ENCODE assay signal across 8 mouse cellular contexts in the genomic region with DNA sequence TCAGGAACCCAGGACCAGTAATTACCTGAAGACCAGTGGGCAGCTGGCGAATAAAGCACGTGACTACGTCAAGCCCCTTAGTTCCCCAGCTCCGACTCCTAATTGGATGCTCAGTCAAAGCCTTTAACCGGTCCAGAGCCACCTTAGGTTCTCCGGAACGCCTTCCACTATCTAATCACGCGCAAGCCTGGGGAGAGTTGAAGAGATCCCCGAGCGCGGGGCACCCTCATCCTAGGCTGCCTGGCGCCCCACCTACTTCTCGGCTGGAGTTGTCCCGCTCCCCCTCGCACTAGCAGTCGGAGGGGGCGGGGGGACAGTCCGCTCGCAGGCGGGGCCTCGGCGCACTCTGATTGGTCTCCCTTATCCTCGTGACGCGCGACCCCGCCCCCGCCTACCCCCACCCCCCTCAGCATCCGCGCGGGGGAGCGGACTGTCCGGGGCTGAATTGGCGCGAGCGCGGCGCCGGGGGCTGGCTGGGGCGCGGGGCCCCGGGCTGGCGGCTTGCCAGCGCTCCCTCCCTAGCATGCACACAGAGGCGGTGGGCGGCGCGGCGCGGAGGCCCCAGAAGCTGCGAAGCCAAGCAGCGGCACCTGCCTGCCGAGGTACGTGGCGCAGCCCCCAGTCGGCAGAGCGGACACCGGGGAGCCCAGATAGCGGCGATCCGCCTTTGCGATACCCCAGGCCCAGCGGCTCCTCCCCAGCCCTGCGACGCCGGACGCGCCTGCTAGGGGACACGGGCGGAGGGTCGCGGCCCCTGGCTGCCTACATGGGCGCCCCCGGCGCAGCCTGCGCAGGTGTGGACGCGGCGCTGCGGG. TPM values are rescaled to one million over a fixed set of nuclear protein-coding genes. Genes with fewer than 3 reads are reported as not detected.
A peak's percentile ranks its signal among the peaks of the same experiment; 100 is the strongest.
DNase-seq lines count a peak whose midpoint lies in the region; ATAC-seq and TF ChIP-seq lines count a peak whose summit lies in the region.

Gene St3gal5, plus strand, starts transcription at position 412 of the 815 bp plus-strand sequence.

- peak; percentile 87 for DNase-seq in CD4-positive helper T cell, adult 2 months (ENCODE audit: low read depth, low spot score)
- peak; percentile 97 for DNase-seq in brain, embryonic 14.5 days (ENCODE audit: low read depth)
- peak; percentile 94 for DNase-seq in kidney, postnatal 0 days (ENCODE audit: low spot score)
- peak; percentile 98 for DNase-seq in liver, embryonic 11.5 days (ENCODE audit: low spot score)
- DNase-seq in spleen, postnatal 4 days (ENCODE audit: low spot score in 2 of 2) = peak; percentile 95 to 96

- peaks cover 46% of the 10 kb centered on the region for H3K4me1 ChIP-seq in heart, embryonic 12.5 days (replicated peaks)
- H3K4me1 ChIP-seq in kidney, postnatal 0 days (replicated peaks; ENCODE audit: insufficient read depth, low read length) = peaks cover 9% of the 10 kb centered on the region; the same call in 1 of the 2 replicates
- peaks cover 48% of the 10 kb centered on the region for H3K4me1 ChIP-seq in liver, embryonic 11.5 days (replicated peaks; ENCODE audit: control insufficient read depth, insufficient read depth, low read length)

- H3K27ac ChIP-seq in heart, embryonic 12.5 days (ENCODE audit: poor library complexity, severe bottlenecking) = peak within 1 kb of the TSS; percentile 85
- H3K27ac ChIP-seq in kidney, postnatal 0 days = peak within 1 kb of the TSS; percentile 57
- peak within 1 kb of the TSS; percentile 77 for H3K27ac ChIP-seq in liver, embryonic 11.5 days (ENCODE audit: low read depth, low read length)

- peak; percentile 67 for ATAC-seq in erythroblast, adult 5-6 weeks (replicated peaks; ENCODE audit: low FRiP score, poor library complexity, severe bottlenecking)
- ATAC-seq in heart, embryonic 12.5 days (ENCODE audit: insufficient number of reproducible peaks, low FRiP score) = peak; percentile 94
- peak; percentile 94 for ATAC-seq in kidney, postnatal 0 days (replicated peaks; ENCODE audit: low FRiP score, low read depth)
- peak; percentile 91 for ATAC-seq in liver, embryonic 11.5 days (replicated peaks; ENCODE audit: low FRiP score)

- H3K9ac ChIP-seq in heart, embryonic 12.5 days = peak within 1 kb of the TSS; percentile 90
- peak within 1 kb of the TSS; percentile 76 for H3K9ac ChIP-seq in kidney, postnatal 0 days (ENCODE audit: low read depth, low read length)
- peak within 1 kb of the TSS; percentile 97 for H3K9ac ChIP-seq in liver, embryonic 11.5 days (ENCODE audit: low read depth, low read length)

- peak within 1 kb of the TSS; percentile 87 for H3ac ChIP-seq in myocyte (ENCODE audit: control insufficient read depth, insufficient read length)

- no peaks in the 10 kb centered on the region for H3K27me3 ChIP-seq in heart, embryonic 12.5 days (replicated peaks)
- H3K27me3 ChIP-seq in kidney, postnatal 0 days (ENCODE audit: insufficient read depth, low read length) = no peaks in the 10 kb centered on the region
- no peaks in the 10 kb centered on the region for H3K27me3 ChIP-seq in liver, embryonic 11.5 days (replicated peaks; ENCODE audit: control insufficient read depth, insufficient read depth, low read length)
- no peaks in the 10 kb centered on the region for H3K27me3 ChIP-seq in myocyte (ENCODE audit: control insufficient read depth, insufficient read depth, insufficient read length)

- TF ChIP-seq POLR2A in brain, embryonic 14.5 days (IDR thresholded peaks at IDR 0.05; ENCODE audit: borderline replicate concordance, extremely low read depth, insufficient read depth, insufficient read length, poor library complexity, severe bottlenecking) = peak; percentile 86
- TF ChIP-seq POLR2A in myocyte (IDR thresholded peaks at IDR 0.05; ENCODE audit: insufficient read length, low read depth) = peak; percentile 76

- H3K36me3 ChIP-seq in heart, embryonic 12.5 days = no peaks in the 10 kb centered on the region
- H3K36me3 ChIP-seq in kidney, postnatal 0 days (ENCODE audit: insufficient read depth, low read length) = no peaks in the 10 kb centered on the region
- no peaks in the 10 kb centered on the region for H3K36me3 ChIP-seq in liver, embryonic 11.5 days (ENCODE audit: control insufficient read depth, insufficient read depth, low read length)
- H3K36me3 ChIP-seq in myocyte (ENCODE audit: control insufficient read depth, insufficient read depth) = no peaks in the 10 kb centered on the region

- peak within 1 kb of the TSS; percentile 89 for H3K4me2 ChIP-seq in heart, embryonic 12.5 days
- peak within 1 kb of the TSS; percentile 98 for H3K4me2 ChIP-seq in kidney, postnatal 0 days (ENCODE audit: low read length)
- H3K4me2 ChIP-seq in liver, embryonic 11.5 days = peak within 1 kb of the TSS; percentile 77
- peak within 1 kb of the TSS; percentile 83 for H3K4me2 ChIP-seq in myocyte (ENCODE audit: low read depth)

- H3K9me3 ChIP-seq in heart, embryonic 12.5 days (replicated peaks) = no peaks in the 10 kb centered on the region
- H3K9me3 ChIP-seq in kidney, postnatal 0 days (replicated peaks; ENCODE audit: low read length) = no peaks in the 10 kb centered on the region
- H3K9me3 ChIP-seq in liver, embryonic 11.5 days (ENCODE audit: control insufficient read depth, low read length) = no peaks in the 10 kb centered on the region

- H3K4me3 ChIP-seq in heart, embryonic 12.5 days = peak within 1 kb of the TSS; percentile 72
- H3K4me3 ChIP-seq in kidney, postnatal 0 days (replicated peaks; ENCODE audit: low read depth, low read length) = peak within 1 kb of the TSS; percentile 70
- H3K4me3 ChIP-seq in liver, embryonic 11.5 days (ENCODE audit: low read depth, low read length) = peak within 1 kb of the TSS; percentile 87
- H3K4me3 ChIP-seq in myocyte = peak within 1 kb of the TSS; percentile 65

- H3K79me2 ChIP-seq in myocyte (ENCODE audit: control insufficient read depth, insufficient read depth) = peaks cover 46% of the 10 kb centered on the region

- WGBS in heart, embryonic 12.5 days = under 1% methylated on average over 73 of the region's 81 CpGs
- WGBS in kidney, postnatal 0 days = under 1% methylated on average over 80 of the region's 81 CpGs
- WGBS in liver, embryonic 11.5 days = under 1% methylated on average over 73 of the region's 81 CpGs

- 0 out of 2 replicates have a peak, but pooled peaks have one; percentile 17 for TF ChIP-seq CTCF in brain, embryonic 14.5 days (IDR thresholded peaks at IDR 0.05; ENCODE audit: borderline replicate concordance, extremely low read depth, insufficient read depth, insufficient read length)
- peak; percentile 42; the same call in 1 of the 2 replicates for TF ChIP-seq CTCF in kidney, postnatal 0 days (IDR thresholded peaks at IDR 0.05; ENCODE audit: low read depth)

TF ChIP-seq in myocyte, 11 proteins besides CTCF, POLR2A, EP300 and RAD21:
- no peak for TF ChIP-seq CEBPB (IDR thresholded peaks at IDR 0.05; ENCODE audit: insufficient read depth, poor library complexity, severe bottlenecking)
- TF ChIP-seq USF1 (IDR thresholded peaks at IDR 0.05; ENCODE audit: low read depth) = peak; percentile 66
- peak in 1 of 3 experiments; percentile 27 for TF ChIP-seq MYOD1 (IDR thresholded peaks at IDR 0.05; ENCODE audit: control insufficient read depth in 1 of 3, insufficient read length in 2 of 3, low read depth in 2 of 3)
- TF ChIP-seq POLR2AphosphoS2 (IDR thresholded peaks at IDR 0.05; ENCODE audit: insufficient read length, low read depth) = peak; percentile 78
- no peak for TF ChIP-seq TCF12 (IDR thresholded peaks at IDR 0.05; ENCODE audit: insufficient read depth, poor library complexity, severe bottlenecking)
- no peak for TF ChIP-seq MYOG (IDR thresholded peaks at IDR 0.05; ENCODE audit: control insufficient read depth in 1 of 3, insufficient read depth in 1 of 3, insufficient read length in 2 of 3, low read depth in 2 of 3)
- no peak for TF ChIP-seq TCF3 (IDR thresholded peaks at IDR 0.05; ENCODE audit: insufficient read length, low read depth)
- no peak for TF ChIP-seq REST (IDR thresholded peaks at IDR 0.05; ENCODE audit: insufficient read depth, insufficient read length)

RNA-seq across cellular contexts. Expression of gene St3gal5, which starts in this region (rescaled TPM):
- polyA plus RNA-seq in brain, embryonic 14.5 days (2012; rRNA removed) = 30.6 and 38.1 TPM in 2 replicates
- total RNA-seq in erythroblast, adult 5-6 weeks (2015; ENCODE audit: low replicate concordance) = 679 and 733 TPM in 2 replicates
- 965 and 998 TPM in 2 replicates for total RNA-seq in erythroblast, adult 5-6 weeks (2017; ENCODE audit: low replicate concordance)
- 68.1 and 68.8 TPM in 2 replicates for polyA plus RNA-seq in heart, embryonic 12.5 days (2016; fragmentation: Nextera tagmentation; extraction: Ambion mirVana)
- 14.1 and 18.2 TPM in 2 replicates for polyA plus RNA-seq in kidney, postnatal 0 days (2015; fragmentation: Nextera tagmentation; extraction: Ambion mirVana)
- 109 and 114 TPM in 2 replicates for polyA plus RNA-seq in liver, embryonic 11.5 days (2014; fragmentation: Nextera tagmentation; extraction: Ambion mirVana)
- 94.5 TPM for polyA plus RNA-seq in myocyte (2012; fragmentation: generic; extraction: Trizol)

Comparison
In these comparisons a context has a peak if more than half of its experiments do, and no peak if none do; other contexts are left out.
1. Peak in every context shown above with its lines: DNase-seq, ATAC-seq, H3K4me3 ChIP-seq and H3K27ac ChIP-seq.